Mouse (Mus musculus) intestine, postnatal 0 days (tissue): ENCODE data around the gene Cib3. TPM values are rescaled to one million over a fixed set of nuclear protein-coding genes. Genes with fewer than 3 reads are reported as not detected.

Experiments
- ATAC-seq: fragments of 200-750 bp; cut with Nextera tagmentation; 2 replicates; pipeline ENCODE4 v1.8.0; 2017; ENCODE audit warnings: mild to moderate bottlenecking, moderate TSS enrichment, moderate library complexity
- H3K27ac ChIP-seq: fragments of 300-500 bp; sonication (generic); 2 replicates; pipeline ENCODE4 v1.5.1; 2014; ENCODE audit warnings: mild to moderate bottlenecking, low read depth, low read length, moderate library complexity
- H3K27me3 ChIP-seq: fragments of 300-500 bp; sonication (generic); replicated peaks from 2 replicates; pipeline ENCODE4 v1.6.1; 2014; ENCODE audit warnings: low read length, mixed read lengths; ENCODE audit not compliant: control insufficient read depth, insufficient read depth
- H3K36me3 ChIP-seq: fragments of 300-500 bp; sonication (generic); 2 replicates; pipeline ENCODE4 v1.6.1; 2014; ENCODE audit warnings: mild to moderate bottlenecking, moderate library complexity; ENCODE audit not compliant: control insufficient read depth, insufficient read depth
- H3K4me1 ChIP-seq: fragments of 300-500 bp; sonication (generic); replicated peaks from 2 replicates; pipeline ENCODE4 v1.6.1; 2014; ENCODE audit warnings: antibody characterized with exemption, low read length, mixed read lengths; ENCODE audit not compliant: control insufficient read depth, insufficient read depth
- H3K4me2 ChIP-seq: fragments of 300-500 bp; sonication (generic); replicated peaks from 2 replicates; pipeline ENCODE4 v1.6.1; 2014; ENCODE audit warnings: low read depth, mild to moderate bottlenecking, moderate library complexity
- H3K4me3 ChIP-seq: fragments of 300-500 bp; sonication (generic); 2 replicates; pipeline ENCODE4 v1.5.1; 2014; ENCODE audit warnings: low read depth, low read length
- H3K9ac ChIP-seq: fragments of 300-500 bp; sonication (generic); 2 replicates; pipeline ENCODE4 v1.6.1; 2014; ENCODE audit warnings: mild to moderate bottlenecking, low read depth, low read length
- H3K9me3 ChIP-seq: fragments of 300-500 bp; sonication (generic); 2 replicates; pipeline ENCODE4 v1.6.1; 2016; ENCODE audit warnings: mixed run types; ENCODE audit not compliant: control insufficient read depth
- CTCF ChIP-seq: sonication (generic); IDR thresholded peaks from 2 replicates; pipeline ENCODE4 v1.5.1; 2016; ENCODE audit warnings: low read depth, mild to moderate bottlenecking, control low read depth, antibody characterized with exemption, moderate library complexity
- WGBS: fragments of 180-500 bp; shearing (Covaris S2); extraction: QIAGEN DNeasy Blood & Tissue Kit; methylation state at CpG from one replicate; pipeline ENCODE4 v1.1.7; 2014; 5-methylcytosine and 5-hydroxymethylcytosine counted together
- polyA plus RNA-seq: library from polyadenylated mRNA; unstranded; fragments of >200 nt; fragmentation: Nextera tagmentation; extraction: Ambion mirVana; gene quantifications from 2 replicates; pipeline ENCODE4 v1.2.1, GENCODE M21; 2015

The Cib3 gene
- polyA plus RNA-seq, 1 experiment from 2014 or later: 0.16 TPM

- no peak for ATAC-seq
- Histone ChIP-seq H3K9me3 (no peaks in the 10 kb centered on the region), H3K36me3 (no peaks in the 10 kb centered on the region), H3K27me3 (no peaks in the 10 kb centered on the region), H3K4me3 (no peak within 1 kb of the TSS), H3K4me2 (no peak within 1 kb of the TSS), H3K9ac (no peak within 1 kb of the TSS), H3K27ac (no peak within 1 kb of the TSS), H3K4me1 (peaks cover 3% of the 10 kb centered on the region; the same call in 1 of the 2 replicates)
- TF ChIP-seq CTCF: no peak
- WGBS: 67% methylated on average over 4 of the region's 4 CpGs
Measured at GRCm38 (mm10) chr8:72213536-72213935, 899 bp upstream of the Cib3 start, which contains the start of gene Gm11034. Gene Gm11034 (minus strand): TSS chr8:72213636.

GRCm38 (mm10) chr8:72211846-72212245 lies 791 bp downstream of the Cib3 start:
- Histone ChIP-seq H3K27me3 (no peaks in the 10 kb centered on the region), H3K4me2 (no peak overlapping the region), H3K36me3 (no peaks in the 10 kb centered on the region), H3K9ac (no peak overlapping the region), H3K27ac (no peak overlapping the region), H3K9me3 (no peaks in the 10 kb centered on the region), H3K4me3 (no peak overlapping the region), H3K4me1 (peaks cover 3% of the 10 kb centered on the region; the same call in 1 of the 2 replicates)
- TF ChIP-seq CTCF: no peak
- 55% methylated on average over 1 of the region's 1 CpGs for WGBS
- no peak for ATAC-seq

GRCm38 (mm10) chr8:72210710-72211109 lies 1.9 kb downstream of the Cib3 start:
- no peaks in the 10 kb centered on the region for H3K27me3 ChIP-seq
- H3K9ac ChIP-seq: no peak overlapping the region
- WGBS: 71% methylated on average over 2 of the region's 2 CpGs
- H3K36me3 ChIP-seq: no peaks in the 10 kb centered on the region
- no peak overlapping the region for H3K4me3 ChIP-seq
- H3K4me1 ChIP-seq: peaks cover 3% of the 10 kb centered on the region; the same call in 1 of the 2 replicates
- H3K9me3 ChIP-seq: no peaks in the 10 kb centered on the region
- no peak overlapping the region for H3K4me2 ChIP-seq
- ATAC-seq: no peak
- TF ChIP-seq CTCF: peak; percentile 40; the same call in 1 of the 2 replicates
- H3K27ac ChIP-seq: peak overlapping the region; percentile 66; the same call in 1 of the 2 replicates

GRCm38 (mm10) chr8:72210222-72210621 lies 2.4 kb downstream of the Cib3 start:
- no peak overlapping the region for H3K9ac ChIP-seq
- TF ChIP-seq CTCF: no peak
- no peaks in the 10 kb centered on the region for H3K27me3 ChIP-seq
- H3K4me2 ChIP-seq: no peak overlapping the region
- 33% methylated on average over 4 of the region's 4 CpGs for WGBS
- H3K9me3 ChIP-seq: no peaks in the 10 kb centered on the region
- H3K4me3 ChIP-seq: no peak overlapping the region
- H3K27ac ChIP-seq: peak overlapping the region; percentile 66; the same call in 1 of the 2 replicates
- peak; percentile 86 for ATAC-seq
- peaks cover 3% of the 10 kb centered on the region; the same call in 1 of the 2 replicates for H3K4me1 ChIP-seq
- no peaks in the 10 kb centered on the region for H3K36me3 ChIP-seq

GRCm38 (mm10) chr8:72208582-72208981 lies 4.1 kb downstream of the Cib3 start:
- WGBS: 92% methylated on average over 1 of the region's 1 CpGs
- ATAC-seq: no peak

GRCm38 (mm10) chr8:72197997-72198396 lies 14.6 kb downstream of the Cib3 start:
- no peak for TF ChIP-seq CTCF
- no peak overlapping the region for H3K4me3 ChIP-seq
- peaks cover 5% of the 10 kb centered on the region; the same call in 1 of the 2 replicates for H3K36me3 ChIP-seq
- no peaks in the 10 kb centered on the region for H3K27me3 ChIP-seq
- H3K4me1 ChIP-seq: no peaks in the 10 kb centered on the region
- peaks cover 7% of the 10 kb centered on the region; the same call in 1 of the 2 replicates for H3K9me3 ChIP-seq
- no peak overlapping the region for H3K27ac ChIP-seq
- no peak overlapping the region for H3K9ac ChIP-seq
- 60% methylated on average over 8 of the region's 8 CpGs for WGBS
- H3K4me2 ChIP-seq: no peak overlapping the region
- no peak; the same call in 1 of the 2 replicates for ATAC-seq

More at GRCm38 (mm10) chr8:72208582-72208981, 4.1 kb downstream of the Cib3 start:
- Histone ChIP-seq H3K27ac (no peak overlapping the region), H3K27me3 (no peaks in the 10 kb centered on the region), H3K36me3 (no peaks in the 10 kb centered on the region), H3K4me3 (no peak overlapping the region), H3K4me2 (no peak overlapping the region), H3K9ac (no peak overlapping the region), H3K9me3 (no peaks in the 10 kb centered on the region), H3K4me1 (peaks cover 3% of the 10 kb centered on the region; the same call in 1 of the 2 replicates)
- no peak for TF ChIP-seq CTCF
